Mouse (Mus musculus) cerebellum, adult 9-11 months (tissue): ENCODE results near the gene Rab1a.
"Not testable (repeated sequence)": the region's sequence is repeated elsewhere in the genome, so short reads cannot be mapped to it uniquely, and the experiment has no call there.

ENCODE experiments used
- DNase-seq: peaks from one replicate; pipeline ENCODE4 v3.0.0; 2022

Rab1a gene

GRCm38 (mm10) chr11:20221671-20222070 is 20.4 kb downstream of the Rab1a start:
- not testable (repeated sequence) for DNase-seq

GRCm38 (mm10) chr11:20224196-20224595 is 23.0 kb downstream of the Rab1a start:
- DNase-seq: no peak

GRCm38 (mm10) chr11:20225938-20226337 is 24.7 kb downstream of the Rab1a start:
- DNase-seq: no peak

GRCm38 (mm10) chr11:20228666-20229065 is 27.4 kb downstream of the Rab1a start:
- DNase-seq: no peak

- no peak for DNase-seq
These were observed 28.1 kb downstream of the Rab1a start for GRCm38 (mm10) chr11:20229311-20229710.

GRCm38 (mm10) chr11:20230286-20230685 is 29.1 kb downstream of the Rab1a start:
- DNase-seq: no peak

GRCm38 (mm10) chr11:20231128-20231878 is 30.1 kb downstream of the Rab1a start:
- DNase-seq: no peak

GRCm38 (mm10) chr11:20232016-20232755 is 31.0 kb downstream of the Rab1a start:
- DNase-seq: no peak

- no peak for DNase-seq
These were observed 33.0 kb downstream of the Rab1a start for GRCm38 (mm10) chr11:20234233-20234632.

- no peak for DNase-seq
These were observed 35.8 kb downstream of the Rab1a start for GRCm38 (mm10) chr11:20237018-20237417.

- DNase-seq: no peak
These were observed 36.7 kb downstream of the Rab1a start for GRCm38 (mm10) chr11:20237976-20238375.

GRCm38 (mm10) chr11:20239279-20239861 is 38.1 kb downstream of the Rab1a start:
- DNase-seq: no peak

- DNase-seq: no peak
These were observed 39.1 kb downstream of the Rab1a start for GRCm38 (mm10) chr11:20240331-20240730.

- DNase-seq: no peak
These were observed 40.1 kb downstream of the Rab1a start for GRCm38 (mm10) chr11:20241311-20241710.

- DNase-seq: peak; percentile 6
These were observed 41.3 kb downstream of the Rab1a start for GRCm38 (mm10) chr11:20242366-20243056.

- DNase-seq: peak; percentile 19
These were observed 42.1 kb downstream of the Rab1a start for GRCm38 (mm10) chr11:20243214-20243913.

GRCm38 (mm10) chr11:20244336-20245290 is 43.4 kb downstream of the Rab1a start:
- DNase-seq: peak; percentile 5

GRCm38 (mm10) chr11:20245316-20245715 is 44.1 kb downstream of the Rab1a start:
- DNase-seq: peak; percentile 4

GRCm38 (mm10) chr11:20246616-20247015 is 45.4 kb downstream of the Rab1a start:
- no peak for DNase-seq

- peak; percentile 5 for DNase-seq
These were observed 46.1 kb downstream of the Rab1a start for GRCm38 (mm10) chr11:20247146-20247855.

- DNase-seq: peak; percentile 12
These were observed 47.0 kb downstream of the Rab1a start for GRCm38 (mm10) chr11:20248277-20248676.
